Mouse (Mus musculus): Measurements from ENCODE around the gene 1810046K07Rik.

The 1810046K07Rik gene

GRCm38 (mm10) chr9:51328731-51329130 lies at the start of gene 1810046K07Rik:
1810046K07Rik (minus strand) TSS chr9:51328917.
- in situ Hi-C loops (cut with MboI; ENCODE audit: low pct_unique_long_range_greater_than_20kb in 1 of 2, low sequenced_read_pairs in 2 of 2, unreplicated experiment in 1 of 2): loop anchor here in 1 of 2 experiments (25.0 kb wide), 1 partner anchor 584 kb away; no protein-coding TSS in a partner anchor

- in situ Hi-C loops (cut with MboI; ENCODE audit: low pct_unique_long_range_greater_than_20kb in 1 of 2, low sequenced_read_pairs in 2 of 2, unreplicated experiment in 1 of 2): no loop called here
Observed at GRCm38 (mm10) chr9:51369560-51369959, 40.8 kb upstream of the 1810046K07Rik start.

- in situ Hi-C loops (cut with MboI; ENCODE audit: low pct_unique_long_range_greater_than_20kb in 1 of 2, low sequenced_read_pairs in 2 of 2, unreplicated experiment in 1 of 2): no loop called here
Observed at GRCm38 (mm10) chr9:51367124-51367523, 38.4 kb upstream of the 1810046K07Rik start.

DNA sequence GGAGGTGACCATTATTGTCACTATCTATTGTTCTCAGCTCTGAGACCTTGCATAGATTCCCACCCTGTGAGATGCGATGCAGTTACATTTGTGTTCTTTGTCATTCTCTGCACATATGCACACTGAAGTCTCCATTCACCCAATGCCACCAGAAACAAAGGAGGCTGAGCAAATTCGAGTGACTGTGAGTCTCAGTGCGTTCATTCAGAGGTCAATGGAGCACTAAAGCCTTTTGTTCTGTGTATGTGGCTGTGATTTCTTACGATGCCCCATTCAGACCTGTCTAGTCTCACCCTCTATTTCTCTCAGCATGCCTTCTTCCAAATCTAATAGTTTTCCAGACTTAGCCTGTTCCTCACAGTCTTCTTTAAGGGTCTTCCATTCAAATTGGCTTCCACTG lies 35.3 kb upstream of the 1810046K07Rik start:
- in situ Hi-C loops (cut with MboI; ENCODE audit: low pct_unique_long_range_greater_than_20kb in 1 of 2, low sequenced_read_pairs in 2 of 2, unreplicated experiment in 1 of 2): no loop called here

- in situ Hi-C loops (cut with MboI; ENCODE audit: low pct_unique_long_range_greater_than_20kb in 1 of 2, low sequenced_read_pairs in 2 of 2, unreplicated experiment in 1 of 2): no loop called here
Observed at GRCm38 (mm10) chr9:51353511-51353910, 24.8 kb upstream of the 1810046K07Rik start.

GRCm38 (mm10) chr9:51352896-51353295 lies 24.2 kb upstream of the 1810046K07Rik start:
- in situ Hi-C loops (cut with MboI; ENCODE audit: low pct_unique_long_range_greater_than_20kb in 1 of 2, low sequenced_read_pairs in 2 of 2, unreplicated experiment in 1 of 2): no loop called here

DNA sequence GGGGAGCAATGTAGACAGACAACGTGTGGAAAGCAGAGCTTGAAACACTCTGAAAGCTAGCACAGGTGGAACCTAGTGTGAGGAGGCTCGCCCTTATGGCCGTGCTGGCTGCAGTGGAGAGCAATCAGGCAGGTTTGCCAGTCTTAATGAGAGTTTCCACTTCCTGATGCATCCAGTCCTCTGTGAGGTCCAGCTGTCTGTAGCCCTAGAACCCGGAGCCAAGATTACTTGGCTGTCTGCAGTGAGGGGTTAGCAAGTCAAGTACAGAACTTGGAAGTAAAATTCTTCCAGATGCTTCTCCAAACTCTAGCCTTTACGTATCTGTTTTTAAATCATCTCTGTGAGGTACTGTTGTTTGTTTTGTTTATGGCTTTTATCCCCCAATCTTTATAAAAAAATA lies 20.7 kb upstream of the 1810046K07Rik start:
- in situ Hi-C loops (cut with MboI; ENCODE audit: low pct_unique_long_range_greater_than_20kb in 1 of 2, low sequenced_read_pairs in 2 of 2, unreplicated experiment in 1 of 2): loop anchor here in 1 of 2 experiments (25.0 kb wide), 1 partner anchor 563 kb away; no protein-coding TSS in a partner anchor

- in situ Hi-C loops (cut with MboI; ENCODE audit: low pct_unique_long_range_greater_than_20kb in 1 of 2, low sequenced_read_pairs in 2 of 2, unreplicated experiment in 1 of 2): loop anchor here in 1 of 2 experiments (25.0 kb wide), 1 partner anchor 567 kb away; no protein-coding TSS in a partner anchor
Observed at GRCm38 (mm10) chr9:51345768-51346167, 17.1 kb upstream of the 1810046K07Rik start.

GRCm38 (mm10) chr9:51335294-51336010 lies 6.7 kb upstream of the 1810046K07Rik start:
- in situ Hi-C loops (cut with MboI; ENCODE audit: low pct_unique_long_range_greater_than_20kb in 1 of 2, low sequenced_read_pairs in 2 of 2, unreplicated experiment in 1 of 2): loop anchor here in 1 of 2 experiments (25.0 kb wide), 1 partner anchor 577 kb away; no protein-coding TSS in a partner anchor

DNA sequence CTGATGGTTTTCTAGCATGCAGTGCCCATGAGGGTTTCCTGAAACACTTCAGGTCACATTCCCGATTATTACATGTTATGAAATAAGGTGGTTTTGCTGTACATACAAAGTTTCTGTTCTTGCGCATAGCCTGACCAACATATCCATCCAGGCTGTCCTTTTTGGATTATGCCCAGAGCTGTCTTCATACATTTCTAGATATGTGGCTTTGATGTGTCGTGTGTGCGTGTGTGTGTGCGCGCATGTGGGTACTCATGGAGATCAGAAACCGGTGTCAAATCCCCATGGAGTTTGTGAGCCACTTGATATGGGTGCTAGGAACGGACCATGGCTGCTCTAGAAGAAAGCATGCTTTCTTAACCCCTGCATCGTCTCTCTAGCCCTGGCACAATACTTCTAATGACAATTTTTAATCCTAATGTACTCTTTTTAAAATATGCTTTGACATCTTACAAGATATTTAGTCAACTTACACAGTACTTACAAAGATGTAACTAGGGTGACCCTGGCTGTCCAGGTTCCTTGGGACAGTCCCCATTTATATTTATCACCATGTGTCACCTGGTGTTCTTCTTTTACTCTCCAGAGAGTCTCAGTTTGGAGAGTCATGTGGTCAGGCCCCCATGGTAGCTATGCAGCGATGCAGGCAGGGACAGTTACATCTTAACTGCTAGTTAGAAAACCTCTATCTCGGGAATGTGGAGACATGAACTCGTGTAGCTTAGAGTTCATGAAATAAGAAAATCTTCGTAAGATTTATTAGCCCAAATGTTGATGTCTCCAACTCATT lies 2.9 kb upstream of the 1810046K07Rik start:
- in situ Hi-C loops (cut with MboI; ENCODE audit: low pct_unique_long_range_greater_than_20kb in 1 of 2, low sequenced_read_pairs in 2 of 2, unreplicated experiment in 1 of 2): loop anchor here in 1 of 2 experiments (25.0 kb wide), 1 partner anchor 581 kb away; no protein-coding TSS in a partner anchor

GRCm38 (mm10) chr9:51327555-51327903 lies 1.2 kb downstream of the 1810046K07Rik start:
- in situ Hi-C loops (cut with MboI; ENCODE audit: low pct_unique_long_range_greater_than_20kb in 1 of 2, low sequenced_read_pairs in 2 of 2, unreplicated experiment in 1 of 2): loop anchor here in 1 of 2 experiments (25.0 kb wide), 1 partner anchor 585 kb away; no protein-coding TSS in a partner anchor

DNA sequence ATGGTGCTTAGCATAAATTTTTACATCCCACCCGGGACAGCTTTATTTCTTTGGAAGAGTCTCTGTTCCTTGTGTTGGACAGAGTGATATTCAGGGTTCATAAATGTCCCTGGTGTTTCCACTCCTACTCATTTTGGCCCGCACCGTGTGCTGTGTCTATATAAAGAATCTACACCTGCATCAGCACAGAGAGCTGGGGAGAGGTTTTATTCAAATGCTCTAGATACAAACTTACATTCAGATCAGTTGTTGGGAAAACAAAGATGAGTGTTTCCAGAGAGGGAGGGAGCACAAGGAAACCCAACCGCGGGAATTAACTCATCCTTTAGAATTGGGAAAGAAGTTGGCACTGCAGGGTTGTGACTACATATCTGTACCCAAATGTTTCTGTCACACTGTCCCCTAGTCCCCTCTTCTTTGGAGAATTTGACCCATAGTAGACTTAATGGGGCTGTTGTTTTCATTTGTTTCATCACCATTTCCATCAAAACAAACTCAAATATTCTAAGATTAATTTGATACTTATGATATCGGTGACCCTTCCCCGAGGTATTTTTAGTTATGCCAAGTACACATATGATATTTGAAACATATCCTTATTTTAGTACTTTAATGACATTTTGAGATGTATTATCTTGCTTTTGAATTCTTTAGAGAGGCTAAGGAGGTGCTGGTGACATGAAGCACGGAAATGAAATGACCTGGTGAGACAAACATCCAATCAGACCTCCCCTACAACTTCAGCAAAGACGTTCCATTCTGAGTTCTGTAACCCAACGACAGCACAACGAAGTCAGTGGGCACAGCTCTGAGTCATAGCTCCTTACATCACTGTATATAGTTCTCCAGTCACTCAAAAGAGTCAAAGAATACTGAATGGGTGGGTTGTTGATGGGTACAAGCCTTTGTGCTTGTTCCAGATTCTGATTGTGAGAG lies 1.8 kb downstream of the 1810046K07Rik start:
- in situ Hi-C loops (cut with MboI; ENCODE audit: low pct_unique_long_range_greater_than_20kb in 1 of 2, low sequenced_read_pairs in 2 of 2, unreplicated experiment in 1 of 2): loop anchor here in 1 of 2 experiments (25.0 kb wide), 1 partner anchor 585 kb away; no protein-coding TSS in a partner anchor

DNA sequence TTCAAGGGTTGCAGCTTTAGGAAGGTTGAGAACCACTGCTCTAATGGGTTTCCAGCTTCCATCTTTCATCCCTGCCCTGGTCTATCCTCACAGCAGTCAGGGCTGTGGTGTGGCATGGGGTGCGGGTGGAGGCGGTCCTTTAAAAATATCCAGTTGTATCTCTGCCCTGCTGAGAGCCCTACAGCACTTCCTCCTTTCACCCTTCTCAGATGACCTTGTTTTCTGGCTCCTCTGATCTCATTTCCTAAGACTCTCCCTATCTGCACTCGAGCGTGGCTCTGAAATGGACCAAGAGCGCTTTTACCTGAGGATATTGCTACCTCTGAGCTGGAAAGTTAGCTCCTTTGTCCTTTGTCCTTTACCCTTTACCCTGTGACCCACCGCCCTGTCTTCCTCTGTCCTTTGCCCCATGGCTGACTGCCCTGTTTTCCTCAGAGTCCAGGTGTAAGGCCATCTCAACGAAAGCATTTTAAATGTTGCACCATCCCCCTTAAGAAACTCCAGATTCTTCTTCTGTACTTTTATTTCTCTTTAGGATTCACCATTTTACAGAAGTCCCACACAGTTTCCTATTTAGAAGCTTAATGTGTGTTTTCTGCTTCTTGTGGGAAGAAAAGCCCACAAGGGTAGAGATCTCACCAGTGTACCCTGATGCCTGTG lies 4.2 kb downstream of the 1810046K07Rik start:
- in situ Hi-C loops (cut with MboI; ENCODE audit: low pct_unique_long_range_greater_than_20kb in 1 of 2, low sequenced_read_pairs in 2 of 2, unreplicated experiment in 1 of 2): loop anchor here in 1 of 2 experiments (25.0 kb wide), 1 partner anchor 588 kb away; no protein-coding TSS in a partner anchor

DNA sequence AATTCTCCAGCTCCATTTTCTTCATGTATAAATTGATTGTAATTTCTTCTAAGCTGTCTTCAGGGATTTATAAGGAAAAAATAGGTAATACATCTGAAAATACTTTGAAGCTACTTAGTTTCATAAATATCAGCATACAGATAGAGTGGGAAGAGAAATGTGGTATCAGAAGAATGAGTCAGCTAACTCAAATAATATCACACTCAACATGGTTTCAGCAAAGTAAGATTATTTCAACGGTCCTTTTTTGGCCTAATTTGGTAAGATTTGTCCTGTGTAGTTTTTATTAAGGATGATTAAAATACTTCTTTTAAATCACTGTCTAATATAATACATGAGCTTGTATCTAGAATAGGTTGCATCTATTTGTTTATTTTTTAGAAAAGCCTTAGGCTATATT lies 8.6 kb downstream of the 1810046K07Rik start:
- in situ Hi-C loops (cut with MboI; ENCODE audit: low pct_unique_long_range_greater_than_20kb in 1 of 2, low sequenced_read_pairs in 2 of 2, unreplicated experiment in 1 of 2): no loop called here

GRCm38 (mm10) chr9:51318246-51318645 lies 10.5 kb downstream of the 1810046K07Rik start:
- in situ Hi-C loops (cut with MboI; ENCODE audit: low pct_unique_long_range_greater_than_20kb in 1 of 2, low sequenced_read_pairs in 2 of 2, unreplicated experiment in 1 of 2): no loop called here

DNA sequence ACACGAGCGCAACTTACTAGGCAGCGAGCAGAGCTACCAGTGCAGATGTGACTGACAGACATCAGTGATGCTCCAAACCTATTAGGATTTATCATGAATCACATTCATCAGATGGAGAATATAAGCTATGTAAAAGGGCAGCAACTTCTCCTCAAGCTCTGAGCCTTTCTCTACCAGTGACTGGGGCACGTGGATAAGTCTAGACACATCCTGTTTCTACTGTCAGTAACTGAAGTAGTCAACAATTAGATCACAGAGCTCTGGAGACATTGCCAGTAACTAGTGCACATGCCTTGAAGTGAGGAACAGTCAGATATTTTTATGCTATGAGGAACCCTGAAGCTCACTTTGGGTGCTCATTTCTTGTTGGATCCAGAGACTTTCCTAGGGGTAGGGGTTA lies 11.4 kb downstream of the 1810046K07Rik start:
- in situ Hi-C loops (cut with MboI; ENCODE audit: low pct_unique_long_range_greater_than_20kb in 1 of 2, low sequenced_read_pairs in 2 of 2, unreplicated experiment in 1 of 2): no loop called here

DNA sequence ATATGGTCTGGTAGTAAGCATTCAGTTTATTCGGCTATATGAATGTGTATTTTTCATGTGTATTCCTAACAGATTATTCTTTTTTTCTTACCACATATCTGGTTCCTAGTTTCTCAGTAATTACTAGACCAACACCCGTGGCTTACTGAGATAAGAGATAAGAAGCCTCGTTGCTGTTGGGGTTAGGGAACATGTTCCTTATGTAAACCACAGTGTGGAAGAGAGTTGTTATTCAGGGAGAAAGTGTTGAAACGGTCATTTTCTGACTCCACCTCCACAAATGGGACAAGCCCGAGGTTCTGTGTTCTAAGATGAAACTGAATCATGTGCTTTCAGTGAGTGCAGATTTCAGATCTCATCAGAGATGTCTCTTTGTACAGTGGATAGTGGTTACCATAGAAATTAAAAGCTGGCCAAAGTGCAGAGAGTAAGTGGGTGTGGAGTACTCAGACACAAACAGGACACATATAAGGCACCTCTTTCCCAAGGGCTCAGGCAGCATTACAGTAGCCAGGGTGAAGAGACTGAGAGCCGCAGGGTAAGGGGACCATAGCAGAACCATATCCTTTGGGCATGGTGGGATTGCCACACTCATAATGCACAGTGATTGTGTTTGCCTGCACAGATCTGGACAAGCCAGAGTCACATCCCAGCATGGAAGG lies 13.2 kb downstream of the 1810046K07Rik start:
- in situ Hi-C loops (cut with MboI; ENCODE audit: low pct_unique_long_range_greater_than_20kb in 1 of 2, low sequenced_read_pairs in 2 of 2, unreplicated experiment in 1 of 2): no loop called here

Measured in mouse embryonic stem cell (cell line).